Mouse (Mus musculus) kidney, embryonic 15.5 days (tissue): Measurements from ENCODE around the gene Inpp5b. TPM values are rescaled to one million over a fixed set of nuclear protein-coding genes. Genes with fewer than 3 reads are reported as not detected.

Source experiments
- ATAC-seq: fragments of 200-750 bp; cut with Nextera tagmentation; replicated peaks from 2 replicates; pipeline ENCODE4 v1.8.0; 2017; ENCODE audit warnings: moderate TSS enrichment; ENCODE audit not compliant: low FRiP score
- H3K27ac ChIP-seq: fragments of 300-500 bp; sonication (generic); 2 replicates; pipeline ENCODE4 v1.5.1; 2015; ENCODE audit warnings: mild to moderate bottlenecking, inconsistent platforms
- H3K27me3 ChIP-seq: fragments of 300-500 bp; sonication (generic); 2 replicates; pipeline ENCODE4 v1.6.1; 2015; ENCODE audit warnings: inconsistent platforms
- H3K36me3 ChIP-seq: fragments of 300-500 bp; sonication (generic); 2 replicates; pipeline ENCODE4 v1.6.1; 2015; ENCODE audit warnings: inconsistent platforms
- H3K4me1 ChIP-seq: fragments of 300-500 bp; sonication (generic); 2 replicates; pipeline ENCODE4 v1.6.1; 2015; ENCODE audit warnings: inconsistent platforms
- H3K4me2 ChIP-seq: fragments of 300-500 bp; sonication (generic); 2 replicates; pipeline ENCODE4 v1.6.1; 2015; ENCODE audit warnings: moderate library complexity, mild to moderate bottlenecking, inconsistent platforms
- H3K4me3 ChIP-seq: fragments of 300-500 bp; sonication (generic); replicated peaks from 2 replicates; pipeline ENCODE4 v1.5.1; 2015; ENCODE audit warnings: mild to moderate bottlenecking, inconsistent platforms
- H3K9ac ChIP-seq: fragments of 300-500 bp; sonication (generic); 2 replicates; pipeline ENCODE4 v1.6.1; 2015; ENCODE audit warnings: mild to moderate bottlenecking, inconsistent platforms
- H3K9me3 ChIP-seq: fragments of 300-500 bp; sonication (generic); replicated peaks from 2 replicates; pipeline ENCODE4 v1.6.1; 2016; ENCODE audit warnings: inconsistent platforms
- WGBS: fragments of 180-500 bp; shearing (Covaris S2); methylation state at CpG from one replicate; pipeline ENCODE4 v1.1.7; 2015; ENCODE audit warnings: mixed read lengths; 5-methylcytosine and 5-hydroxymethylcytosine counted together
- polyA plus RNA-seq: library from polyadenylated mRNA; unstranded; fragments of >200 nt; fragmentation: Nextera tagmentation; extraction: Ambion mirVana; gene quantifications from 2 replicates; pipeline ENCODE4 v1.2.1, GENCODE M21; 2015

The Inpp5b gene
- polyA plus RNA-seq: 29.6 and 33.7 TPM in 2 replicates

DNA sequence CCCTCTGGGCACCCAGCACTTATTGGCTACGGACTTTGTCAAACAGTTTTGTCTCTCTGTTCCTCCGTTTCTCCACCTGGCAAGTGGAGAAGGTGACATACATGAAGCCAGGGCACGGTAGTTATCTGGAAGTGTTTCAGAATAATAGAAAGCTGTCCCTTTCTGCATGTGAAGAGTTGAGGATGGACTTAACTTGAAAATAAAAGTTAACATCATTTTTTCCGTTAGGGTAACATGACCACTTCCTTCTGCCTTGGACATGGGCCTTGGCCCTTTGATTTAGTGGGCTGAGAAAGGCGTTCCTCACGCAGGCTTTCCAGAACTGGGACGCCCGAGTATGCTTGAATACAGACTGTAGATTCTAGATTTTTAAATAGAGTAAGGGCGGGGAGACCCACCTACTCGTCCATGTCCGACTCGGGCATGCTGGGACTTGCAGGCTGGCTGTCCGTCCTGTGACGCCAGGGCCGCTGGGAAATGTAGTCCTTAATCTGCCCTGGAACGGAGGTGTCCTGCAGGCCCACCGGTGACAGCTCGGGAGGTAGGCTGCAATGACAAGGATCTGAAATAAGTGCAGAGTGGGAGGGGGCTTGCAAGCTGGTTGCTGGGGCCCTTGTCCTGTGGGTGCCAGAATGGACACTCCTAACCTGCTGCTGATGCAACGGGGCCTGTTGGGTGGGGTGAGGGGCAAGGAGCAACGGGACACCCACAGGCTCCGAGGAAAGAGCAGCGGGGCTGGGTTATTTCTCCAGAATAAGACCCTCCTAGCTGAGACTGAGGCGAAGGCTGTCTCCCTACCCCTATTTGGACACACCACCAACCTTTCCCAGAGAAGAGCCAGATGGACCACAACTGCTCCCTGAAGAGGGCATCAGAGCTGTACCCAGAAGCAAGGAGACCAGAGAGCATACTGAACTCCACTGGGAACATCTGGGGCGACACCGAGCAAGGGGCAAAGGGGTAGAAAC, at the start of gene Inpp5b:
Gene Inpp5b (plus strand): TSS at position 475 of the 968 bp plus-strand sequence.
- H3K27ac ChIP-seq: peak within 1 kb of the TSS; percentile 71
- no peaks in the 10 kb centered on the region for H3K9me3 ChIP-seq
- peak within 1 kb of the TSS; percentile 71 for H3K4me3 ChIP-seq
- peaks cover 9% of the 10 kb centered on the region for H3K36me3 ChIP-seq
- H3K27me3 ChIP-seq: no peaks in the 10 kb centered on the region
- H3K9ac ChIP-seq: peak within 1 kb of the TSS; percentile 62
- 11% methylated on average over 25 of the region's 25 CpGs for WGBS
- ATAC-seq: peak; percentile 94
- peak within 1 kb of the TSS; percentile 77 for H3K4me2 ChIP-seq
- peaks cover 16% of the 10 kb centered on the region for H3K4me1 ChIP-seq

DNA sequence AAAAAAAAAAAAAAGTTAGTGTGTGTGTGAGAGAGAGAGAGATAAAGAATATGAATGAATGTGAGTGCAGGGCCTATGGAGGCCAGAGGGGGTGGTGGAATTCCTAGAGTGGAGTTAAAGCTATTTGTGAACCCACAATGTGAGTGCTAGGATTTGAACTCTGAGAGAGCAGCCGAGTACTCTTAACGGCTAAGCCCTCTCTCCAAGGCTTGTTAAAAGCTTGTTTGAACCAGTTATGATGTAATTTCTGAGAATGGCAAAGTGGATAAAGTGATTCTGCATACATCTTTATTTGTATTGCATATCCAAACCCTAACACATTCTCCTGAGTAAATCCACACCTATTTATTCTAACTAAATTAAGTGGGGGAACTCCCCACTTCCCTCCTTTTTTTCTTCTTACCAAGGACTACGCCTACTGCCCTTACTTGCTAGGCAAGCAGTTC, 49.2 kb upstream of the Inpp5b start:
- no peaks in the 10 kb centered on the region for H3K9me3 ChIP-seq
- peak overlapping the region; percentile 91 for H3K9ac ChIP-seq
- peak overlapping the region; percentile 76 for H3K4me2 ChIP-seq
- H3K27me3 ChIP-seq: 0 out of 2 replicates have a peak, but pooled peaks cover 6% of the 10 kb centered on the region
- no peak overlapping the region for H3K27ac ChIP-seq
- H3K4me1 ChIP-seq: peaks cover 38% of the 10 kb centered on the region
- peaks cover 15% of the 10 kb centered on the region; the same call in 1 of the 2 replicates for H3K36me3 ChIP-seq
- ATAC-seq: no peak
- 71% methylated on average over 3 of the region's 3 CpGs for WGBS
- H3K4me3 ChIP-seq: peak overlapping the region; percentile 91

DNA sequence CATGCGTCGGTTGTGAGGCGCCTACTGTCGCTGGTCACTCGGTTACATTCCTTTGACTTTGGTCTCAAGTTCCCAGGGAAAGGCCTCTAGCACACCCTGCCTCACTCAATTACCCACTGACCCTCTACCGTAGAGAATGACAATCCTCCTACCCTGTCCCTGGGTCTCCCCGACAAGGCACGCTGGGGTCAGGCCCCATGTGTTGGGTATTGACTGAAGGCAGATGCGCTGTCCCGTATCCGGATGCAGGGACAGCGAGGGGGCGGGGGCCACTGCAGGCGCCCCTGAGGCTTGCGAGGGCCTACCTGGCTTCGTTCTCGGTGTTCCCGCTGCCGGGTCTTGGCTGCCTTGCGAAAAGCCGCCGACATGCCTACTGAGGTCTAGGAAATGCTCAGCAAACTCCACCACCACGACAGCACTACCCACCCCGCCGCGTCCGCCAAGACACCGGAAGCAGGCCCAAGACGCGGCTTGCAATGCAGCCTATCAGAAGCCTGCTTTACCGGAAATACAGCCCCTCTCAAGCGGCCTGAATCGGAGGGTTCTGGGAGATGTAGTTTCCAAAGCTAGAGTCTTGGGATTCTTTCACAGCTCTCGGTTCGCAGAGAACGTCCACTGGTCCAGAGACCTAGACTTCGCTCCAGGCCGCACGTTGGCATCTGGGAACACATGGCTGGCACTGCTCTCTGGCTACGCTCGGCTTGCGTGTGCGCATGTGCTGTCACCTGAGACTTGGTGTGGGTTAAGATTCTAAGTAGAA, 48.3 kb upstream of the Inpp5b start, which contains the start of gene Utp11:
Gene Utp11 (minus strand): TSS at position 466 of the 760 bp plus-strand sequence.
- peak within 1 kb of the TSS; percentile 83; the same call in 1 of the 2 replicates for H3K27ac ChIP-seq
- H3K27me3 ChIP-seq: 0 out of 2 replicates have a peak, but pooled peaks cover 6% of the 10 kb centered on the region
- ATAC-seq: peak; percentile 94
- H3K9me3 ChIP-seq: no peaks in the 10 kb centered on the region
- peak within 1 kb of the TSS; percentile 91 for H3K4me3 ChIP-seq
- 0 out of 2 replicates have a peak, but pooled peaks cover 7% of the 10 kb centered on the region for H3K36me3 ChIP-seq
- peak within 1 kb of the TSS; percentile 76 for H3K4me2 ChIP-seq
- H3K4me1 ChIP-seq: peaks cover 38% of the 10 kb centered on the region
- WGBS: under 1% methylated on average over 43 of the region's 43 CpGs
- peak within 1 kb of the TSS; percentile 91 for H3K9ac ChIP-seq

DNA sequence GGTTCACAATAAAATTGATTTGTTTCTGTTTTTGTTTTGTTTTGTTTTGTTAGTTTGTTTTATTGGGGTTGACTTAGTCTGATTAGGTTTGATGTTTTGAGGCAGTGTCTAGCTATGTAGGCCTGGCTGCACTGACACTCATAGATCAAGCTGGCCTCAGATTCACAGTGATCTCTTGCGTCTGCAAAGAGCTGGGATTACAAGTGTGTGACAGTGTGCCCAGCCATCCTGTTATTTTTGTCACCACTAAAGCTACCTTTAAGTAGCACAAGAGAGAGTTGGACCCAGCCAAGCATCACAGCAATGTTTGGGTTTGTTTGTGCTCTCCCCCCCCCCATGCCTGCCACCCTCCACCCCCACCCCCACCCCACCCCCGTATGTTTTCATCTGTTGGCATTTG, 47.1 kb upstream of the Inpp5b start:
- Histone ChIP-seq H3K36me3 (0 out of 2 replicates have a peak, but pooled peaks cover 7% of the 10 kb centered on the region), H3K4me3 (no peak overlapping the region), H3K27ac (no peak overlapping the region), H3K4me2 (no peak overlapping the region), H3K9me3 (no peaks in the 10 kb centered on the region), H3K9ac (no peak overlapping the region), H3K4me1 (peaks cover 40% of the 10 kb centered on the region), H3K27me3 (0 out of 2 replicates have a peak, but pooled peaks cover 6% of the 10 kb centered on the region)
- WGBS: 50% methylated on average over 2 of the region's 2 CpGs
- ATAC-seq: no peak

DNA sequence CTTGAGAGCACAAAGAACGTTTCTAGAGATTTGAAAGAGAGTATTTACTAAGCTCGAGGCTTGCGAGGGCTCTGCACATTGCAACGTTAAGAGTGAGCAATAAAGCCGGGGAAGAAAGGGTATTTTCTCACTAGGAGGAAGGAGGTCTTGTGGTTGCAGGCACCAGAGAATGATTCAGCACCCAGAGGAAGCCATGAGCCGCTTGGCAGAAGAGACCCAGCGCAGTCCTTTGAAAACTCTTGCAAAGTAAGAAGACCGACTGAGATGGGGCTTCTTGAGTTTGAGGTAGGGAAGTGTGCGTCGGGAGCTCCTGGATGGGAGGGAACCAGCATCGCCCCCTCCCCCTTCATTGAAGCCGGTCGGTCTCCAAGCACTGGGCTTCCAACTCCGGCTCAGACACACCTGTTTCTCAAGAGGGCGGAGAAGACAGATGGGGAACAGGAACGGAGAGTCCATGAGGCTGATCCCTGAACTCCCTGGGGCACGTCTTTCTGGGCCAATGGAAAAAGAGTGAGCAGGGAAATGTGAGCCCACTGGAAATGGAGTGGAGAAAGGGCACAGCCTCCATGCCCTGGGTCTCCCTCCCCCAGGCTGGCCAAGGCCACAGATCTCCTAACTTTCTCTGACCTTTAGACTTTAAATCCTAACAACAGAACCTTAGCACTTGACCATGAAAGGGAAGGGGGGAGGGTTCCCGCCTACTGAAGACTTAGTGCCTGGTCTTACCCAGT, 45.7 kb upstream of the Inpp5b start:
- H3K9ac ChIP-seq: no peak overlapping the region
- H3K27ac ChIP-seq: no peak overlapping the region
- WGBS: 6% methylated on average over 18 of the region's 18 CpGs
- H3K36me3 ChIP-seq: 0 out of 2 replicates have a peak, but pooled peaks cover 7% of the 10 kb centered on the region
- no peaks in the 10 kb centered on the region for H3K9me3 ChIP-seq
- 0 out of 2 replicates have a peak, but pooled peaks cover 6% of the 10 kb centered on the region for H3K27me3 ChIP-seq
- H3K4me2 ChIP-seq: peak overlapping the region; percentile 38
- peaks cover 45% of the 10 kb centered on the region for H3K4me1 ChIP-seq
- no peak overlapping the region for H3K4me3 ChIP-seq
- ATAC-seq: no peak

DNA sequence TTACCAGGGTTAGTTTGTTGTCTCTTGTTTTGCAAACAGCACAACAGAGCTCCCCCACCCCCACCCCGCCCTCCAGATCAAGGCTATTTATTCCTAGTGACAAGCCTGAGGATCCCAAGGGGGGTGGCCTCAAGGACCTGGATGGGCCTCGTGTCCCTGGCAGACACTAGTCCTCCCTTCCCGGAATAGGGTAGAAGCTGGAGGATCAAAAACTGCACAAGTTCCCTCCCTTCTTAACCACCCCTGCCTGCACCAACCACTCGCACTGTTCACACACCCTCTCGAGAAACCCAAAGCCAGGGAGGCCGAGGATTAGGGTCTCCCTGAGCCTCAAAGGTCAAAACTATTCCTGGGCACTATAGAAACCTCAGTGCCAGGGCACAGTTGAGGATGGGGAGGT, 41.9 kb upstream of the Inpp5b start:
- peak overlapping the region; percentile 86 for H3K4me3 ChIP-seq
- no peak for ATAC-seq
- WGBS: 20% methylated on average over 6 of the region's 6 CpGs
- H3K9ac ChIP-seq: peak overlapping the region; percentile 91
- peak overlapping the region; percentile 95 for H3K4me2 ChIP-seq
- H3K27ac ChIP-seq: peak overlapping the region; percentile 88
- H3K9me3 ChIP-seq: no peaks in the 10 kb centered on the region
- peaks cover 58% of the 10 kb centered on the region for H3K4me1 ChIP-seq
- 0 out of 2 replicates have a peak, but pooled peaks cover 6% of the 10 kb centered on the region for H3K27me3 ChIP-seq
- H3K36me3 ChIP-seq: no peaks in the 10 kb centered on the region

DNA sequence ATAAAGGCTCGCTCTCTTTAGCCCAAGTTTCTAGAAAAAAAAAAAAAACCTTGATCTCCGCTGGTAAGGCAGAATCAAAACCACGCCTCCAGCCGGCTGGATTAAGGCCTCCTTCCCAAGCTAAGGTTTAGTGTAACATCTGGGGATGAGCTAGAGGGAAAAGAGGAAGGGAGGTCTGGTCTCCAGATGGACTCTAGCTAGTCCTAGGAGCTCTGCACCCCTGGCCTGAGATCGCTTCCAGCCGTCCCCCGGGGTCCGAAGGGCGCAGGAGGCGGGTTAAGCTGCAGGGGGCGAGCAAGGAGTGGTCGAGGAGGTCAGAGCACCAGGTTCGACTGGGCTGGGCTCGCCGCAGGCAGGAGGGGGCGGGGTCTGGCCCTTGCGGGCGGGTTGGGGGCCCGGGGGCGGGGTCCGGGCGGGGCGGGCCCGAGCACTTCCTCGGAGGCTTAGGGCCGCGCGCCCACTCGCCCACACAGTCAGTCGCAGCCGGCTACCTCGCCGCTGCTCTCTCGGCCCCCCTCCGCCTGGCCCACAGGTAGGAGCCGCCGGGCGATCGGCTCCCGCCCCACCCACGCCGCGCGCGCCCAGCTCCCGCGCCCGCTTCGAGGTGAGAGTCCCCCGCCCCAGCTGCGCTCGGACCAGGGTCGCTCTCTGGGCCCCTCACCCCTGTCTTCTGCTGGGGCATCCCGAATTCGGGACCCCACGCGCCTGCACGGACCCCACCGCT, 41.2 kb upstream of the Inpp5b start, which contains the start of gene Fhl3:
Gene Fhl3 (plus strand): TSS at position 454 of the 724 bp plus-strand sequence.
- ATAC-seq: peak; percentile 79
- WGBS: under 1% methylated on average over 53 of the region's 59 CpGs
- H3K36me3 ChIP-seq: no peaks in the 10 kb centered on the region

DNA sequence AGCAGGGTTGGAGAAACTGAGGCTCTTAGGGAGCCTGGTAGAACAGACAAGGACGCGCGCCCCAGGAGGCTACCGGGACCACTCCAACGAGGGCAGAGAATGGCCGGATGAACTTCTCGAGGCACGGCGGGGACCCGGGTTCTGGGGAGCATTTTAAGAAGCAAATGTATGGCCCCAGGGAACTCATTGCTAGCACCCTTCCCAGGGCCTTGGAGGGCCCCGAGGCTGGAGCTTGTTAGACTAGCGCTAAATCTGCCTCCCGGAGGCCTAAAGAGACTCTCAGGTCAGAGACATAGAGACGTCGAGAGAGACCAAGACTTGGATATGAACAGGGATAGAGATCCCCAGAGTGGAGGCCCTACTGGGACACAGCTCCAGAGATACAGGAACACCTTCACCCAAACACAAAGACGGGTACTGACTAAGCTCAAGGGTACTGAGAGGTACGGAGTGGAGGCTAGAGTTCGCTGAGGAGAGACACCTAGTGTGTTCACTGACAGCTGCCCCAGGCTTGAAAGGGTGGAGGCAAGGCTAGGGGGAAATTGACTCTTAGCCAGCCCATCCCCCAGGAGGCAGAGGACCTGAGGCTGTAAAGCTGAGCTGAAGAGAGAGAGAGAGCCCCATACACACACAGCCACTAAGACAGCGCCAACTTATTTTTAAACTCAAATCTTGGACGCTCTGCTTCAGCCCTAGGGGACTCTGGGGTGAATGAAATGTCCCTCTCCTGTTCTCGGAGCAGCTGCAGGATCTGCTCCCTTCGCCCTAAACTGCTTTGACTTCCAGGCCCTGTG, 40.4 kb upstream of the Inpp5b start:
- ATAC-seq: peak; percentile 20
- Histone ChIP-seq H3K9ac (peak overlapping the region; percentile 91), H3K36me3 (peaks cover 7% of the 10 kb centered on the region; the same call in 1 of the 2 replicates), H3K9me3 (no peaks in the 10 kb centered on the region), H3K27me3 (0 out of 2 replicates have a peak, but pooled peaks cover 2% of the 10 kb centered on the region), H3K4me2 (peak overlapping the region; percentile 95), H3K4me3 (peak overlapping the region; percentile 86), H3K4me1 (peaks cover 65% of the 10 kb centered on the region), H3K27ac (peak overlapping the region; percentile 88)
- WGBS: 3% methylated on average over 22 of the region's 22 CpGs

More for the DNA sequence above, 41.2 kb upstream of the Inpp5b start, which contains the start of gene Fhl3:
- Histone ChIP-seq H3K27ac (peak within 1 kb of the TSS; percentile 88), H3K4me1 (peaks cover 64% of the 10 kb centered on the region), H3K27me3 (0 out of 2 replicates have a peak, but pooled peaks cover 4% of the 10 kb centered on the region), H3K9me3 (no peaks in the 10 kb centered on the region), H3K4me2 (peak within 1 kb of the TSS; percentile 95), H3K9ac (peak within 1 kb of the TSS; percentile 91), H3K4me3 (peak within 1 kb of the TSS; percentile 86)

DNA sequence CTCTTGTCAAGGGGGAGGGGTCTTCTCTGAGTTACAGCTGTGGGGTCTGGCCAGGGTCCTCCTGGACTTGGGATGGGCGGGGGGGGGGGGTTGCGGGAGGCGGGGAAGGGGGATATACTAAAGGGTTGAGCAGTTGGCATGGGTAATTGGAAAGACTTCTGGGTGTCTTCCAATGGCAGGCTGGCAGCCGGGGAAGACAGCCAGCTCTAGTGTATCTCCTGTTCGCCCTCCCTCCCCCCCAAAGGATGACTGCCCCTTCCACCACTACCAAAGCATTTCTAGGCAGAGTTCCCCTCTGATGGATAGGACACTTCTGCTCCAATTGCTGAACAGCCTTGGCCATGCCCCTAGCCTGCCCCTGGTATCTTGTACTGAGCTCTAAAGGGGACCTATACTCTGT, 39.7 kb upstream of the Inpp5b start:
- peaks cover 67% of the 10 kb centered on the region for H3K4me1 ChIP-seq
- peak overlapping the region; percentile 88 for H3K27ac ChIP-seq
- ATAC-seq: no peak
- H3K9ac ChIP-seq: peak overlapping the region; percentile 91; the same call in 1 of the 2 replicates
- peaks cover 11% of the 10 kb centered on the region; the same call in 1 of the 2 replicates for H3K36me3 ChIP-seq
- H3K27me3 ChIP-seq: no peaks in the 10 kb centered on the region
- H3K4me2 ChIP-seq: peak overlapping the region; percentile 95
- no peaks in the 10 kb centered on the region for H3K9me3 ChIP-seq
- peak overlapping the region; percentile 86 for H3K4me3 ChIP-seq
- 36% methylated on average over 5 of the region's 5 CpGs for WGBS

DNA sequence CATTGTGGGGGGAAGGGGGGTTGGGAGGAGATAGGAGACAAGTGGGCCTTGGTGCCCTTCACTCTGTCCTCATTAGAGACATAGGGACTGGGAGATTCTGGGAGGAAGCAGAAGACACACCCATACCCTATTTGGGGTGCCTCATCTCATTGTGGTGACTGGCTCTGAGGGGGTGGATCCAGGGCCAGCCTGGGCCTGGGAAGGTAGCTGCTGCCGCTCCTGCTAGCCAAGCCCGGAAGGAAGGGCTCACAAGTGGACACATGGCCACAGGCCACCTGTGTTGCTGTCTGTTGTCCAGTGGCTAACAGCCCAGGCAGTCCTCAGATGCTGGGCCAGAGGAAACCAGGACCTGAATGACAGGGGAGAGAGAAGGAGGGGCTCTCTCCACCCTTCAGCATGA, 38.2 kb upstream of the Inpp5b start:
- ATAC-seq: no peak
- WGBS: 48% methylated on average over 2 of the region's 2 CpGs
- Histone ChIP-seq H3K9ac (no peak overlapping the region), H3K9me3 (no peaks in the 10 kb centered on the region), H3K27ac (peak overlapping the region; percentile 95), H3K4me2 (peak overlapping the region; percentile 48), H3K4me1 (peaks cover 74% of the 10 kb centered on the region), H3K36me3 (peaks cover 20% of the 10 kb centered on the region), H3K4me3 (peak overlapping the region; percentile 7; the same call in 1 of the 2 replicates), H3K27me3 (no peaks in the 10 kb centered on the region)
